Mouse (Mus musculus) adrenal gland, adult (tissue): ENCODE results near the gene Prss46.

Experiments used
- DNase-seq, 2 experiments: peaks; one replicate each; pipeline ENCODE4 v3.0.0; 2022 to 2023; ENCODE audit warnings: low spot score in 1 of 2; ENCODE audit not compliant: inconsistent age in 2 of 2

The Prss46 gene

DNA sequence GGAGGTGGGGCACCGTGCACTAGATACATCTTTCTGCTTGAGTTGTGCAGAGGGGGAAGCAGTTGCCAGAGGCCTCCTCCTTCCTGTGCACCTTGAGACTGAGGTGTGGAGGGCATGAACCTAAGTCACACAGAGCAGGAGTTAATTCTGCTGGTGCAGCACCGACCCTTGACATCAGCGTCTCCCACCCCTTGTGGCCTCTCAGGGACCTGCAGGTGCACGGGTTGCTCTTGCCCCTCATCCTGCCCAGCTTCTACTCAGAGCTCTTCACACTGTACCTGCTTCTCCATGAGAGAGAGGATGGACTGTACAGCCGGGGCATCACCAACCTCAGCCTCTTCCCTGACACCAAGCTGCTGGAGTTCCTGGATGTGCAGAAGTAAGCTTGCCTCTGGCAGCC lies 51.2 kb downstream of the Prss46 start:
- DNase-seq: no peak

DNA sequence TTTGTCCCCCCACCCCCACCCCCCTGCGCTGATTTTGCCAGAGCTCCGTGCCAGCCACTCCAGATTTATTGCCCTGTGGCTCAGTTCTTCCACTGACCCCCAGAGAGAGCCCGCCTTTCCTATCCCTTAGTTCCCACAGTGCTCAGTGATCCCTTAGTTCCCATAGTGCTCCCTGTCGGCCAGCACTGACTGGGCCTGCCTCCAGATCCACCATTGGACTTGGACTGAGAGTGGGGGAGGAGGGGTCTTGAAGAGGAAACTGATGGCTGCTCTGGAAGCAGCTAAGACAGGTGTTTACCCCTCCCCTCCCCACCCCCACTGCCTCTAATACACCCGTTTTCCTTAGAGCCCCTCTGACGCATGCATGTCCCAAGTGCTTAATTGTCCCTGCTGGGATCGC lies 51.7 kb downstream of the Prss46 start:
- no peak for DNase-seq

DNA sequence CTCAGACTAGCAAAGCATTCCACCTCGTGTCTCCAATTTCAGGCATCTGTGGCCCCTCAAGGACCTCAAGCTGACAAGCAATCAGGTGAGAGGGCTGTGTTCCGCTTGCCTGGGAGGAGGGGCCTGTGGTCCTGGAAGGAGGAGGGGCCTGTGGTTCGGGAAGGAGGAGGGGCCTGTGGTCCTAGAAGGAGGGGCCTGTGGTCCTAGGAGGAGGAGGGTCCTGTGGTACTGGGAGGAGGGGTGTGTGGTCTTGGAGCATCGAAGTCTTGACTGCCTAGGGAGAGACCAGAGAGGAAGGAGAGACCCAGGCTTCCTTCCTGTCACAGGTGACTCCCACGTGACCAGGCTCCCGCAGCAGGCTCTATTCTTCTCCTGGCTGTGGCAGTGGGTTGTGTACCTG lies 52.3 kb downstream of the Prss46 start:
- DNase-seq: no peak

DNA sequence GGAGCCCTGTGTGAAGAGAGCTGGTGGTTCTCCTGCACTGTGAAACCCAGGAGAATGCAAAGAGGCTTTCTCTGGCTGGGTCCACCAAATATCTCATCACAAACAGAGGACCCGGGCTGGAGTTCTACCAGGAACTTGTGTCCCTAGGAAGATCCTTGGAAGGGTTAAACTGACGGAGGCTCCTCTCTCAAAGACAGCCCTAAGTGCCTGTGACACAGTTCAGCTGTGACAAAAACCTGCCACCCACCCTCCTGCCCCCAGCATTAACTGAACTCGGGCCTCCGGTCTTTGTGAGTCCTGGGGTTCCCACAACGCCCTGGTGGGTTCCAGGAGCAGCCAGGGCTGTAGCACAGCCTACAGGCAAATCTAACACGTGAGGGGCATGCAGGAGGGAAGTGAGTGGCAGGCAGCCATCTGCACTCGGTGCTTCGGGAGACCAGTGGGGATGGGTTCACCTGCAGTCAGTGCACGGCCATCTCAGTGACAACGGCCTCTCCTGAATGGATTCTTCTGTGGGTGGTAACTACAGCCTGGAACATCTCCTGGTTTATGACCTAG lies 55.2 kb downstream of the Prss46 start:
- no peak for DNase-seq

DNA sequence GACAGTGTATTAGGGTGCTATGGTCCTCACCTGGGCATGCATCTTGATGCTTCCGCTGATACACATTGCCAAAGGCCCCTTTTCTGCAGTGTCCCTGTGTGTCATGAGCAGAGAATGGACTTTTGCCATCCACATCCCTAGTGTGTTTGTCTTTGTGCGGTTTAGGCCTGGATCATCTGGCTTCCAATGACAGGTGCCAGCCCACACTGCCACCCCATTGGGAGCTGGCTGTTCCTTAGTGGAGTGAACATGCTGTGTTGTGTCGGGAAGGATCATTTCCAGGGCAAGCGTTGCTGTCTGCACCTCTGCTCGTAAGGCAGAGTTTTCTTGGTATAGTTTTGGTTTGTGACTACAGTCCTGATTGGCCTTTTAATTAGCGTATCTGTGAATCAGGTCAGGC lies 56.9 kb downstream of the Prss46 start:
- no peak for DNase-seq

DNA sequence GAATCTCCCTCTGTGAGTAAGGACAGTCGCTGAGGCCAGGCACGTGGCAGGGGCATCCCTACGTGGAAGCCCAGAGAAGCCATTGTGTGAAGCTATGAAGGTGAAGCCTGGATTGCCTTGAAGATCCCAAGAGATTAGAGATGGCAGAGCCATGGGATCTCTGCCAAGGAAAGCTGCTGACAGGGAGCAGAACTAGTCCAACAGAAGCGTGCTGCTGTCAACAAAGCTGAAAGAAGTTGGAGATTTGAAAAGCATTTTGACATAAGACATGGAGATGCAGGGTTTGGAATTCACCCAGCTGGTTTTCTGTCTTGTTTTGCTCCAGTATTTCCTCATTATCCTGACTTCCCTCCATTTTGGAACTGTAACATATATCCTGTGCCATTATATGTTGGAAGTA lies 58.0 kb downstream of the Prss46 start:
- peak in 1 of 2 experiments; percentile 48 for DNase-seq
